Mouse (Mus musculus) cortical plate, adult 2 months (tissue): Measurements from ENCODE around the gene Fam213b.

Experiments
- CTCF ChIP-seq: fragments of 200-500 bp; IDR thresholded peaks from 2 replicates; pipeline ENCODE4 v1.5.1; 2011; ENCODE audit warnings: mild to moderate bottlenecking, control low read depth, low read length; ENCODE audit not compliant: insufficient read depth; ENCODE audit errors: extremely low read depth
- POLR2A ChIP-seq: fragments of 200-500 bp; IDR thresholded peaks from 2 replicates; pipeline ENCODE4 v1.6.1; 2011; ENCODE audit warnings: mild to moderate bottlenecking, low read length, control low read depth; ENCODE audit not compliant: insufficient read depth; ENCODE audit errors: extremely low read depth

GRCm38 (mm10) chr4:154882014-154882659, 16.8 kb downstream of the Fam213b start:
- TF ChIP-seq POLR2A (no peak), CTCF (no peak)
